8 mouse cellular contexts compared by ENCODE assay signal in the genomic region with DNA sequence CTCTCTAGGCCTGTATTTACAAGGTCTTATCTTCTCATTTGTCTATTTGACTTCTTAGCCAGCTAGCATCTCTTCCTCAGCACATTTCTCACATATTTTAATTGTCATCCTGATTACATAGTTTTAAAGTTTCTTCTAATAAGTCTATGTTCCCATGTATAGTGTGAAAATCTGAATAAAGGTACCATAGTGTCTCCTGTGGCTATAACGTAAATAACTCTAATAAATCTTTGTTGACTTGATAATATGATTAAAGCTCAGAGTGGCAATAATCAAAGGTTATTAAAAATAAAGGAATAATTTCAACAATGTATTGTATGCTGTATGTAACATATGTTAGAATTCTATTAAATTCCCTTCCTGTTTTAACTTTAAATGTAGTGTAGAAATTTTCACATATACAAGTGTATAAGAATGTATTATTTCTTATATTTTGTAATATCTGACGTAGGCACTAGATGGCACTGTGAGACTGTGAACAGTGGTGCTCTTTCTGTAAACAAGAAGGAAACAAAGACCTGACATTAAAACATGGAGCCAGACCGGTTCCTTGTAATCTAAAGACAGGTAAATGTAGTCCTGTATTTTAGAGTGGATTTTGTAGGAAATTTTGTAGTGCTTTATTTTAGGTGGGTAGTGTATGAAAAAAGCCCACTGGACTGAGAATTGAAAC.
DNase-seq lines count a peak whose midpoint lies in the region; ATAC-seq and TF ChIP-seq lines count a peak whose summit lies in the region.

No protein-coding gene starts in this region.

- intact Hi-C loops in heart, postnatal 10 days (cut with DNase I), result loop anchor here (1.0 to 5.0 kb wide), 3 partner anchors 300 to 1432 kb away; no protein-coding TSS in a partner anchor

- H3K9me3 ChIP-seq in liver, postnatal 0 days (ENCODE audit: low read length), result no peaks in the 10 kb centered on the region
- no peaks in the 10 kb centered on the region for H3K9me3 ChIP-seq in liver, embryonic 12.5 days (replicated peaks)
- H3K9me3 ChIP-seq in lung, embryonic 16.5 days (ENCODE audit: control insufficient read depth, low read length), result no peaks in the 10 kb centered on the region
- H3K9me3 ChIP-seq in stomach, embryonic 16.5 days (replicated peaks; ENCODE audit: control insufficient read depth, low read length), result no peaks in the 10 kb centered on the region

- no peak for TF ChIP-seq EP300 in liver, postnatal 0 days (IDR thresholded peaks at IDR 0.05; ENCODE audit: low read depth)

- WGBS in liver, postnatal 0 days (ENCODE audit: insufficient replicate concordance), result 29% methylated on average over 3 of the region's 3 CpGs
- WGBS in liver, embryonic 12.5 days (ENCODE audit: insufficient replicate concordance), result 30% methylated on average over 3 of the region's 3 CpGs
- WGBS in lung, embryonic 16.5 days, result 30% methylated on average over 3 of the region's 3 CpGs
- 30% methylated on average over 3 of the region's 3 CpGs for WGBS in stomach, embryonic 16.5 days
- WGBS in thymus, adult 2 months, result 33% methylated on average over 3 of the region's 3 CpGs

- H3K4me3 ChIP-seq in liver, postnatal 0 days (ENCODE audit: low read depth, low read length), result no peak overlapping the region
- no peak overlapping the region for H3K4me3 ChIP-seq in liver, embryonic 12.5 days
- H3K4me3 ChIP-seq in lung, embryonic 16.5 days (ENCODE audit: low read length), result no peak overlapping the region
- no peak overlapping the region for H3K4me3 ChIP-seq in stomach, embryonic 16.5 days (replicated peaks; ENCODE audit: low read length)
- H3K4me3 ChIP-seq in thymus, adult 2 months (ENCODE audit: control insufficient read depth, insufficient read depth, low read length), result no peak overlapping the region

- no peak overlapping the region for H3K27ac ChIP-seq in liver, postnatal 0 days (ENCODE audit: low read depth)
- H3K27ac ChIP-seq in liver, embryonic 12.5 days, result no peak overlapping the region
- no peak overlapping the region for H3K27ac ChIP-seq in lung, embryonic 16.5 days (ENCODE audit: low read length)
- H3K27ac ChIP-seq in stomach, embryonic 16.5 days (ENCODE audit: low read length), result no peak overlapping the region
- no peak overlapping the region for H3K27ac ChIP-seq in thymus, adult 2 months (ENCODE audit: control insufficient read depth, insufficient read depth, low read length)

- peak; percentile 59 for TF ChIP-seq CTCF in liver, postnatal 0 days (IDR thresholded peaks at IDR 0.05; ENCODE audit: low read depth)
- no peak for TF ChIP-seq CTCF in thymus, adult 2 months (IDR thresholded peaks at IDR 0.05; ENCODE audit: borderline replicate concordance, control insufficient read depth, extremely low read depth, insufficient read depth, low read length, poor library complexity)

- ATAC-seq in liver, postnatal 0 days, result no peak
- no peak for ATAC-seq in liver, embryonic 12.5 days
- peak; percentile 26; the same call in 1 of the 2 replicates for ATAC-seq in lung, embryonic 16.5 days (ENCODE audit: low read depth)
- ATAC-seq in stomach, embryonic 16.5 days (ENCODE audit: insufficient read depth, low FRiP score), result 0 out of 2 replicates have a peak, but pooled peaks have one; percentile 62

- peak; percentile 7 for DNase-seq in adrenal gland, postnatal 10 days
- no peak for DNase-seq in adrenal gland, postnatal 25 days
- no peak for DNase-seq in liver, postnatal 0 days
- peak; percentile 5 to 25 for DNase-seq in heart, postnatal 10 days
- no peak for DNase-seq in thymus, adult 2 months

- H3K4me1 ChIP-seq in liver, postnatal 0 days (ENCODE audit: insufficient read depth), result no peaks in the 10 kb centered on the region
- H3K4me1 ChIP-seq in liver, embryonic 12.5 days, result no peaks in the 10 kb centered on the region
- no peaks in the 10 kb centered on the region for H3K4me1 ChIP-seq in lung, embryonic 16.5 days (replicated peaks; ENCODE audit: control insufficient read depth, insufficient read depth, low read length)
- no peaks in the 10 kb centered on the region for H3K4me1 ChIP-seq in stomach, embryonic 16.5 days (ENCODE audit: control insufficient read depth, insufficient read depth, low read length)
- no peaks in the 10 kb centered on the region for H3K4me1 ChIP-seq in thymus, adult 2 months (replicated peaks; ENCODE audit: control insufficient read depth, insufficient read depth, low read length)

- H3K36me3 ChIP-seq in liver, postnatal 0 days (replicated peaks; ENCODE audit: insufficient read depth, low read length), result no peaks in the 10 kb centered on the region
- no peaks in the 10 kb centered on the region for H3K36me3 ChIP-seq in liver, embryonic 12.5 days
- no peaks in the 10 kb centered on the region for H3K36me3 ChIP-seq in lung, embryonic 16.5 days (ENCODE audit: control insufficient read depth, insufficient read depth, low read length)
- no peaks in the 10 kb centered on the region for H3K36me3 ChIP-seq in stomach, embryonic 16.5 days (ENCODE audit: control insufficient read depth, insufficient read depth, low read length)
- H3K36me3 ChIP-seq in thymus, adult 2 months (ENCODE audit: control insufficient read depth, insufficient read depth, low read length), result no peaks in the 10 kb centered on the region

- H3K27me3 ChIP-seq in liver, postnatal 0 days (ENCODE audit: insufficient read depth, low read length), result no peaks in the 10 kb centered on the region
- H3K27me3 ChIP-seq in liver, embryonic 12.5 days (replicated peaks), result no peaks in the 10 kb centered on the region
- H3K27me3 ChIP-seq in lung, embryonic 16.5 days (ENCODE audit: control insufficient read depth, insufficient read depth, low read depth, low read length), result no peaks in the 10 kb centered on the region
- no peaks in the 10 kb centered on the region for H3K27me3 ChIP-seq in stomach, embryonic 16.5 days (ENCODE audit: control insufficient read depth, insufficient read depth, low read length)
- H3K27me3 ChIP-seq in thymus, adult 2 months (ENCODE audit: control insufficient read depth, insufficient read depth, low read length), result no peaks in the 10 kb centered on the region

- TF ChIP-seq POLR2A in thymus, adult 2 months (IDR thresholded peaks at IDR 0.05; ENCODE audit: control insufficient read depth, extremely low read depth, insufficient read depth, low read length, poor library complexity), result no peak

- H3K9ac ChIP-seq in liver, postnatal 0 days (replicated peaks), result no peak overlapping the region
- no peak overlapping the region for H3K9ac ChIP-seq in liver, embryonic 12.5 days
- H3K9ac ChIP-seq in lung, embryonic 16.5 days (ENCODE audit: low read length), result no peak overlapping the region
- no peak overlapping the region for H3K9ac ChIP-seq in stomach, embryonic 16.5 days (ENCODE audit: low read length)

- no peak overlapping the region for H3K4me2 ChIP-seq in liver, postnatal 0 days (ENCODE audit: low read depth, low read length)
- no peak overlapping the region for H3K4me2 ChIP-seq in liver, embryonic 12.5 days
- no peak overlapping the region for H3K4me2 ChIP-seq in lung, embryonic 16.5 days (ENCODE audit: low read depth, low read length)
- H3K4me2 ChIP-seq in stomach, embryonic 16.5 days (ENCODE audit: low read depth, low read length), result no peak overlapping the region

Comparison
In these comparisons a context has a peak if more than half of its experiments do, and no peak if none do; other contexts are left out.
1. DNase-seq: peak in adrenal gland, postnatal 10 days (single experiment) and heart, postnatal 10 days (2 of 2); none in adrenal gland, postnatal 25 days (single experiment), liver, postnatal 0 days (single experiment) and thymus, adult 2 months (single experiment).
2. ATAC-seq: peak in lung, embryonic 16.5 days (single experiment) and stomach, embryonic 16.5 days (single experiment); none in liver, postnatal 0 days (single experiment) and liver, embryonic 12.5 days (single experiment).